Mouse (Mus musculus) embryonic facial prominence, embryonic 15.5 days (tissue): ENCODE results near the gene Shank1. TPM values are rescaled to one million over a fixed set of nuclear protein-coding genes. Genes with fewer than 3 reads are reported as not detected.
"Not testable (repeated sequence)": the region's sequence is repeated elsewhere in the genome, so short reads cannot be mapped to it uniquely, and the experiment has no call there.

Source experiments
- ATAC-seq: fragments of 200-750 bp; cut with Nextera tagmentation; 2 replicates; pipeline ENCODE4 v1.8.0; 2017; ENCODE audit warnings: low read depth, moderate TSS enrichment; ENCODE audit not compliant: insufficient number of reproducible peaks, low FRiP score, low TSS enrichment
- H3K27ac ChIP-seq: fragments of 300-500 bp; sonication (generic); replicated peaks from 2 replicates; pipeline ENCODE4 v1.5.1; 2015; ENCODE audit warnings: mild to moderate bottlenecking, inconsistent platforms
- H3K27me3 ChIP-seq: fragments of 300-500 bp; sonication (generic); 2 replicates; pipeline ENCODE4 v1.6.1; 2015; ENCODE audit warnings: inconsistent platforms
- H3K36me3 ChIP-seq: fragments of 300-500 bp; sonication (generic); 2 replicates; pipeline ENCODE4 v1.6.1; 2015; ENCODE audit warnings: mild to moderate bottlenecking, inconsistent platforms
- H3K4me1 ChIP-seq: fragments of 300-500 bp; sonication (generic); 2 replicates; pipeline ENCODE4 v1.6.1; 2015; ENCODE audit warnings: inconsistent platforms
- H3K4me2 ChIP-seq: fragments of 300-500 bp; sonication (generic); replicated peaks from 2 replicates; pipeline ENCODE4 v1.6.1; 2015; ENCODE audit warnings: mild to moderate bottlenecking, inconsistent platforms
- H3K4me3 ChIP-seq: fragments of 300-500 bp; sonication (generic); replicated peaks from 2 replicates; pipeline ENCODE4 v1.5.1; 2015; ENCODE audit warnings: mild to moderate bottlenecking, inconsistent platforms
- H3K9ac ChIP-seq: fragments of 300-500 bp; sonication (generic); 2 replicates; pipeline ENCODE4 v1.6.1; 2015; ENCODE audit warnings: inconsistent platforms
- H3K9me3 ChIP-seq: fragments of 300-500 bp; sonication (generic); replicated peaks from 2 replicates; pipeline ENCODE4 v1.6.1; 2016; ENCODE audit warnings: inconsistent platforms
- WGBS: fragments of 180-500 bp; shearing (Covaris S2); methylation state at CpG from one replicate; pipeline ENCODE4 v1.1.7; 2015; 5-methylcytosine and 5-hydroxymethylcytosine counted together
- polyA plus RNA-seq: library from polyadenylated mRNA; unstranded; fragments of >200 nt; fragmentation: Nextera tagmentation; extraction: Ambion mirVana; gene quantifications from 2 replicates; pipeline ENCODE4 v1.2.1, GENCODE M21; 2015

Gene Shank1
- polyA plus RNA-seq, 1 experiment from 2014 or later: 6.1 TPM

GRCm38 (mm10) chr7:44276461-44277249, 33.4 kb upstream of the Shank1 start:
- no peak for ATAC-seq

DNA sequence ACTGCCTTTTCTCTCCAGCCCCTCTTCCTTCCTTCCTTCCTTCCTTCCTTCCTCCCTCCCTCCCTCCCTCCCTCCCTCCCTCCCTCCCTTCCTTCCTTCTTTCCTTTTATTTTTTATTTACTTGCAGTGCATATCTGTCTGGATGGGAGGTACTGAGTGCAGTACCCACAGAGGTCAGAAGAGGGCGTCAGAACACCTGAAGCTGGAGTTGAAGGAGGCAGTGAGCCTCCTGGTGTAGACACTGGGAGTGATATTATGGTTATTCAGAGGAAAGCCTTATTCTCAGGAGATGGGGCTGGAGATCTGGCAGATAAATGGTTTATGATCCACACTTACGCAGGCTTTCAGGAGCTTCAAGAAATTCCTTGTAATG, 32.8 kb upstream of the Shank1 start:
- ATAC-seq: no peak
- Histone ChIP-seq H3K9ac (no peak overlapping the region), H3K36me3 (no peaks in the 10 kb centered on the region), H3K4me2 (no peak overlapping the region), H3K27ac (no peak overlapping the region), H3K4me1 (no peaks in the 10 kb centered on the region), H3K27me3 (peaks cover 11% of the 10 kb centered on the region; the same call in 1 of the 2 replicates), H3K9me3 (no peaks in the 10 kb centered on the region), H3K4me3 (no peak overlapping the region)
- WGBS: 39% methylated on average over 2 of the region's 2 CpGs

More at GRCm38 (mm10) chr7:44276461-44277249, 33.4 kb upstream of the Shank1 start:
- Histone ChIP-seq H3K36me3 (no peaks in the 10 kb centered on the region), H3K9ac (no peak overlapping the region), H3K9me3 (no peaks in the 10 kb centered on the region), H3K4me3 (no peak overlapping the region), H3K27ac (no peak overlapping the region), H3K27me3 (peaks cover 11% of the 10 kb centered on the region; the same call in 1 of the 2 replicates), H3K4me2 (no peak overlapping the region), H3K4me1 (no peaks in the 10 kb centered on the region)
- WGBS: 61% methylated on average over 10 of the region's 10 CpGs

- H3K9me3 ChIP-seq: no peaks in the 10 kb centered on the region
- H3K4me2 ChIP-seq: no peak overlapping the region
- no peaks in the 10 kb centered on the region for H3K27me3 ChIP-seq
- H3K27ac ChIP-seq: no peak overlapping the region
- no peak for ATAC-seq
- no peaks in the 10 kb centered on the region for H3K36me3 ChIP-seq
- no peak overlapping the region for H3K4me3 ChIP-seq
- H3K9ac ChIP-seq: no peak overlapping the region
- WGBS: 69% methylated on average over 1 of the region's 1 CpGs
- no peaks in the 10 kb centered on the region for H3K4me1 ChIP-seq
These were observed 29.1 kb upstream of the Shank1 start for GRCm38 (mm10) chr7:44280959-44281358.

- no peak overlapping the region for H3K27ac ChIP-seq
- H3K9me3 ChIP-seq: 0 out of 2 replicates have a peak, but pooled peaks cover under 1% of the 10 kb centered on the region
- H3K36me3 ChIP-seq: no peaks in the 10 kb centered on the region
- 78% methylated on average over 7 of the region's 7 CpGs for WGBS
- no peak for ATAC-seq
- no peak overlapping the region for H3K4me3 ChIP-seq
- no peak overlapping the region for H3K9ac ChIP-seq
- no peak overlapping the region for H3K4me2 ChIP-seq
- no peaks in the 10 kb centered on the region for H3K27me3 ChIP-seq
- no peaks in the 10 kb centered on the region for H3K4me1 ChIP-seq
These were observed 28.5 kb upstream of the Shank1 start for GRCm38 (mm10) chr7:44281586-44281985.

- Histone ChIP-seq H3K9ac (no peak overlapping the region), H3K4me2 (no peak overlapping the region), H3K27ac (no peak overlapping the region), H3K4me1 (no peaks in the 10 kb centered on the region), H3K36me3 (no peaks in the 10 kb centered on the region), H3K4me3 (no peak overlapping the region), H3K9me3 (0 out of 2 replicates have a peak, but pooled peaks cover 4% of the 10 kb centered on the region), H3K27me3 (no peaks in the 10 kb centered on the region)
- 60% methylated on average over 7 of the region's 7 CpGs for WGBS
- no peak for ATAC-seq
These were observed 22.3 kb upstream of the Shank1 start for GRCm38 (mm10) chr7:44287760-44288159.

DNA sequence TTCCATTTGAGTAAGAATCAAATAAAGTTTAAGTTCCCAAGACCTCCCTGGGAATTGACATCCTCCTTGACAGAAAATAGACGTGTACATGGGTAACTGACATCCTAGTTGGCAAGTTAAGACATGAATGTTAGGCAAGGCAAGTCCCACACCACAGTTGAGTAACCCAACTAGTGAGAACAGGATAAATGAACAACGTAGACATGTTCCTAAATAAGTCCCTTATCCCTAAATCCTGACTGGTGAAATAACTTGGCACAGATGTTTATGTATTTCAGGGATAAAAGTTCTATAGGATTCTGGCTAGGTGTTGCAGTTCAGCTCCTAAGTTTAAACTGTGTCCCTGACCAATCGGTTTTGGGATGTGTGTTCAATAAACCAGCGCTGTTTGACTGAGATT, 19.1 kb upstream of the Shank1 start:
- no peak overlapping the region for H3K9ac ChIP-seq
- no peak overlapping the region for H3K4me2 ChIP-seq
- H3K27me3 ChIP-seq: no peaks in the 10 kb centered on the region
- no peak for ATAC-seq
- 0 out of 2 replicates have a peak, but pooled peaks cover 7% of the 10 kb centered on the region for H3K9me3 ChIP-seq
- H3K27ac ChIP-seq: no peak overlapping the region
- H3K4me1 ChIP-seq: no peaks in the 10 kb centered on the region
- no peak overlapping the region for H3K4me3 ChIP-seq
- WGBS: 71% methylated on average over 4 of the region's 4 CpGs
- H3K36me3 ChIP-seq: no peaks in the 10 kb centered on the region

- no peak overlapping the region for H3K4me3 ChIP-seq
- H3K9ac ChIP-seq: no peak overlapping the region
- H3K9me3 ChIP-seq: 0 out of 2 replicates have a peak, but pooled peaks cover 7% of the 10 kb centered on the region
- ATAC-seq: no peak
- H3K27ac ChIP-seq: no peak overlapping the region
- H3K36me3 ChIP-seq: no peaks in the 10 kb centered on the region
- no peak overlapping the region for H3K4me2 ChIP-seq
- no peaks in the 10 kb centered on the region for H3K27me3 ChIP-seq
- H3K4me1 ChIP-seq: no peaks in the 10 kb centered on the region
- 51% methylated on average over 4 of the region's 4 CpGs for WGBS
These were observed 18.6 kb upstream of the Shank1 start for GRCm38 (mm10) chr7:44291418-44291817.

GRCm38 (mm10) chr7:44297501-44297900, 12.6 kb upstream of the Shank1 start:
- H3K9me3 ChIP-seq, H3K27me3 ChIP-seq, H3K27ac ChIP-seq, H3K36me3 ChIP-seq, H3K9ac ChIP-seq, ATAC-seq, H3K4me2 ChIP-seq, H3K4me3 ChIP-seq, H3K4me1 ChIP-seq: not testable (repeated sequence)
- 65% methylated on average over 2 of the region's 2 CpGs for whole genome bisulfite sequencing

GRCm38 (mm10) chr7:44303346-44304340, 6.4 kb upstream of the Shank1 start:
- H3K4me3 ChIP-seq: peak overlapping the region; percentile 78
- H3K27me3 ChIP-seq: no peaks in the 10 kb centered on the region; the same call in 1 of the 2 replicates
- H3K9ac ChIP-seq: peak overlapping the region; percentile 92
- H3K36me3 ChIP-seq: no peaks in the 10 kb centered on the region
- no peaks in the 10 kb centered on the region for H3K9me3 ChIP-seq
- 85% methylated on average over 14 of the region's 14 CpGs for whole genome bisulfite sequencing
- no peak for ATAC-seq
- peaks cover 38% of the 10 kb centered on the region for H3K4me1 ChIP-seq
- H3K4me2 ChIP-seq: peak overlapping the region; percentile 78
- peak overlapping the region; percentile 93 for H3K27ac ChIP-seq

DNA sequence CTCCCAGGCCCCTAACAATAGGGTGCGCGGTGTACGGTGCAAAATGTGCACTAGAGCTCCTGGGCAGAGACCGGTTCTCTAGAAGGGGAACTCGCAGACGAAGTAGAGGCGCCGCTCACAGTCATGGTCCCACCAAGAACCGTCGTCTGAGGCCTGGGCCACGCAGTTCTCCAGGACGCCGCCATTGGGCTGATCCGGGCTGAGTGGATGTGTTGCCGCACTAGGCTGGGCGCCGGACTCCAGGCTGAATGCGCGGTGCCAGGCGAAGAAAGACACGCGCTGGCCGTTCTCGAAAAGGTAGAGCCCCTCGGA, 5.6 kb upstream of the Shank1 start:
- 1% methylated on average over 25 of the region's 25 CpGs for WGBS
- Histone ChIP-seq H3K9ac (peak overlapping the region; percentile 92), H3K36me3 (no peaks in the 10 kb centered on the region), H3K9me3 (no peaks in the 10 kb centered on the region), H3K4me1 (peaks cover 40% of the 10 kb centered on the region), H3K4me3 (peak overlapping the region; percentile 78), H3K27ac (peak overlapping the region; percentile 93), H3K27me3 (peaks cover 5% of the 10 kb centered on the region; the same call in 1 of the 2 replicates), H3K4me2 (peak overlapping the region; percentile 78)
- ATAC-seq: peak; percentile 1; the same call in 1 of the 2 replicates
